Mouse (Mus musculus): ENCODE results near the gene Zfp428.
"Not testable (repeated sequence)": the region's sequence is repeated elsewhere in the genome, so short reads cannot be mapped to it uniquely, and the experiment has no call there.

The Zfp428 gene

GRCm38 (mm10) chr7:24481474-24482207 is 25.2 kb upstream of the Zfp428 start, which contains the start of gene Cadm4:
Gene Cadm4, plus strand, starts transcription at chr7:24482023.
- peak; percentile 94 for DNase-seq

GRCm38 (mm10) chr7:24482208-24483020 is 24.4 kb upstream of the Zfp428 start:
- DNase-seq, result no peak

- DNase-seq, result not testable (repeated sequence)
Observed at GRCm38 (mm10) chr7:24483291-24483690, 23.5 kb upstream of the Zfp428 start.

GRCm38 (mm10) chr7:24485481-24485880 is 21.3 kb upstream of the Zfp428 start:
- no peak for DNase-seq

GRCm38 (mm10) chr7:24486654-24487130 is 20.1 kb upstream of the Zfp428 start:
- no peak for DNase-seq

- DNase-seq, result no peak
Observed at GRCm38 (mm10) chr7:24487403-24487802, 19.4 kb upstream of the Zfp428 start.

GRCm38 (mm10) chr7:24488303-24488702 is 18.5 kb upstream of the Zfp428 start:
- DNase-seq, result no peak

GRCm38 (mm10) chr7:24499856-24500577 is 6.8 kb upstream of the Zfp428 start:
- no peak for DNase-seq

- DNase-seq, result peak; percentile 69
Observed at GRCm38 (mm10) chr7:24500929-24501328, 5.9 kb upstream of the Zfp428 start.

- peak; percentile 44 for DNase-seq
Observed at GRCm38 (mm10) chr7:24501492-24501891, 5.3 kb upstream of the Zfp428 start.

- DNase-seq, result no peak
Observed at GRCm38 (mm10) chr7:24504004-24504403, 2.8 kb upstream of the Zfp428 start.

GRCm38 (mm10) chr7:24504868-24505267 is 1.9 kb upstream of the Zfp428 start:
- no peak for DNase-seq

GRCm38 (mm10) chr7:24505447-24506064 is 1.2 kb upstream of the Zfp428 start:
- no peak for DNase-seq

- DNase-seq, result peak; percentile 39
Observed at GRCm38 (mm10) chr7:24506065-24506459, 744 bp upstream of the Zfp428 start.

GRCm38 (mm10) chr7:24506476-24506837 is 349 bp upstream of the Zfp428 start:
- no peak for DNase-seq

- peak; percentile 26 for DNase-seq
Observed at GRCm38 (mm10) chr7:24507726-24508114, 914 bp downstream of the Zfp428 start.

GRCm38 (mm10) chr7:24512355-24512754 is 5.5 kb downstream of the Zfp428 start, which contains the start of gene AC161166.1:
Gene AC161166.1, minus strand, starts transcription at chr7:24512455.
- DNase-seq, result no peak

- not testable (repeated sequence) for DNase-seq
Observed at GRCm38 (mm10) chr7:24516319-24516718, 9.5 kb downstream of the Zfp428 start.

- DNase-seq, result no peak
Observed at GRCm38 (mm10) chr7:24517077-24517476, 10.3 kb downstream of the Zfp428 start.

GRCm38 (mm10) chr7:24517654-24518053 is 10.8 kb downstream of the Zfp428 start:
- DNase-seq, result no peak

- no peak for DNase-seq
Observed at GRCm38 (mm10) chr7:24519130-24519529, 12.3 kb downstream of the Zfp428 start.

GRCm38 (mm10) chr7:24520054-24520453 is 13.2 kb downstream of the Zfp428 start:
- not testable (repeated sequence) for DNase-seq

- DNase-seq, result no peak
Observed at GRCm38 (mm10) chr7:24522805-24523204, 16.0 kb downstream of the Zfp428 start.
